Mouse (Mus musculus) effector memory CD4-positive, alpha-beta T cell, adult 5 months (primary cell): ENCODE measurements around the gene Tacc2. TPM values are rescaled to one million over a fixed set of nuclear protein-coding genes. Genes with fewer than 3 reads are reported as not detected.

ENCODE experiments used
- polyA plus RNA-seq: library from polyadenylated mRNA; unstranded; fragments of 100-300 nt; shearing (Covaris generic); gene quantifications from one replicate; pipeline ENCODE4 v1.2.1, GENCODE M21; 2017

Gene Tacc2
- 4.4 TPM for polyA plus RNA-seq

DNA sequence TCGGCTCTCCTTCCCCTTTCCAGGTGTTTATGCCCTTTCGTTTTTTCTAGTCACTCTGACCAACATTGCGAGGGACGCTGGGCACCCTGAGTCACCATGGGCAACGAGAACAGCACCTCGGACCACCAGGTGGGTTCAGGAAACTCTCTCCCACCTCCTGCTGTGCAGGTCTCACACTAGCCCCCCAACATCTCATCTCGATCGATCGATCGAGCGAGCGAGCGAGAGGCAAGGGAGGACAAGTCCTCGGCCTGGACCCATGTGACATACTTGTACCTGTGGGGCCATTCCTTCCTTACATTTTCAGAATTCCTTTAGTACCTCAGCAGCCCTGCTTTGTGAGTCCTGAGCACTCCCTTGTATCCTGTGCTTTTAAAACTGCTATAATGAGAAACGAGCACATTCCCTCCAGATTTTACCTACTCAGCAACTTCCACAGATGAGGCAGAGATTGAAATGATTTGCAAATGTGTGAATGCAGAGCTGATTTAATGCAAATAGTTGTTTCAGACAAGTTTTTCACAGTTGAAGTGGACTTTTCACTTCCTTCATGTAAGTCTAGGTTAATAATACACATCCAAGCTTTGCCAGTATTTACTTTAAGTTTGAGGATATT lies at the start of gene Tacc2:
Tacc2 (plus strand) TSS at position 51 of the 616 bp plus-strand sequence.

DNA sequence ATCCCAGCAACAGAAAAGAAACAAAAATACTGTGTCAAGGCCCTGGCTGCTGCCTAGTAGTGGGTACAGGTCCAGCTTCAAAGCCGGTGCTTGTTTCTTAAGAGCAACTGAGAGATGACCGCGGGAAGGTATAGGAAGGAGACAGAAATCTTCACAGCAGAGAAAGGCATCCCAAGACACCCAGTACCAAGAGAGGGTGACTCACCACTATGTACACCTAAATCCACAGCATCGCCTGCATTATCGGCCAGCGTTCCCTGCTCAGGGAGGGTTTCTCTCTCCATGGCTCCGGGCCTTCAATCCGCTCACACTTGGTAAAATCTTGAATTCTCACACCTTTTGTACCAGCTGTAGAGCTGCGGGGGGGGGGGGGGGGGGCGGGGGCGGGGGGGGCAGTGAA lies 4.4 kb upstream of the Tacc2 start, which contains the start of gene Nsmce4a:
Nsmce4a (minus strand) TSS at position 298 of the 400 bp plus-strand sequence.

DNA sequence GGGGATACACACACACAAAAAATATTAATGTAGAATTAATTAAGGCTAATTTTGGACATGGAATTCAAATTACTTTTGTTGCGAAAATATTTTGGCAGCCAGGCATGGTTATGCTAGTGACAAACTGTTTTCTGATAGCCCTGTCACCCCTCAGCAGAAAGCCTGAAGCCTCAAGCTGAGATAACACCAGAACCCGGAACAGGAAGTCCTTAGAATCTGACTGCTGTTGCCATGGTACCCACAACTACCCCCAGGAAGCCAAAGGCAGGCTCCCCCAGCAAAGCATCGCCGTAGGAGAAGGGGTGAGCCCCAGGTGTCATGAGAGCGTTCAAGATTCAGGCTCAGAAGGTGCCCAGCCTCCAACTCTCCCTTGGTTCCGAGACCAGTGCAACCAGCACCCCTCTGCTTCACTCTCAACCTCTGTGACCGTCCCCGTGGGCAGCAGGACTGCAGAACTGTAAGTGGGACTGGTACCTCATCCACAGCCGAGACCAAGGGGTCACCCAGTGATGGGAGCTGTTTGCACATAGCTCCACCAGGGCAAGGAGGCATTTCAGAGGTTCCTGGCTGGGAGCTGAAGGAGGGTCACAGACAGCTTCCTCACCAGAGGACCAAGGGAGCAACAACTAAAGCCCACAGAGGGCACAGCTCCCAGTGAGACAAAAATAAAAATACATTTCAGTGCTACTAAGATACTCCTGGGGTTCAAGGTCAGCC lies 196.8 kb downstream of the Tacc2 start, which contains the start of gene Btbd16:
Btbd16 (plus strand) TSS at position 156 of the 717 bp plus-strand sequence.

Other genes starting within 250 kb of the Tacc2 start
- gene Ate1, start 57.1 kb upstream of the Tacc2 start, polyA plus RNA-seq: 68.7 TPM
- gene Nsmce4a, start 4.3 kb upstream of the Tacc2 start, polyA plus RNA-seq: 150 TPM
- 0.60 TPM for gene Btbd16, start 196.6 kb downstream of the Tacc2 start, polyA plus RNA-seq